In genomic region chr19:23152201-23152640, GRCm38 (mm10) we compare ENCODE assay signal across 9 mouse cellular contexts. TPM values are rescaled to one million over a fixed set of nuclear protein-coding genes. Genes with fewer than 3 reads are reported as not detected.
A peak's percentile ranks its signal among the peaks of the same experiment; 100 is the strongest.
DNase-seq lines count a peak whose midpoint lies in the region; ATAC-seq and TF ChIP-seq lines count a peak whose summit lies in the region.
"Had no signal": no experiment of that assay in that cellular context is flagged by ENCODE, and none has a peak within 500 bp of the region (broad histone marks: within the 10 kb centered on the region; RNA-seq: fewer than 3 reads in every experiment).

No protein-coding gene starts in this region.

- H3K27ac ChIP-seq in heart, embryonic 14.5 days (replicated peaks in 1 of 2; ENCODE audit: control insufficient read depth in 1 of 2, insufficient read depth in 1 of 2, low read depth in 2 of 2, low read length in 2 of 2) = no peak overlapping the region
- peak overlapping the region; percentile 98 for H3K27ac ChIP-seq in ES-Bruce4 (ENCODE audit: insufficient read depth, low read length)
- H3K27ac ChIP-seq in liver, embryonic 13.5 days = peak overlapping the region; percentile 83

- peak overlapping the region; percentile 50 for H3K4me2 ChIP-seq in heart, embryonic 14.5 days (ENCODE audit: low read length)
- peak overlapping the region; percentile 65 for H3K4me2 ChIP-seq in liver, embryonic 13.5 days

- no peaks in the 10 kb centered on the region for H3K9me3 ChIP-seq in heart, embryonic 14.5 days (ENCODE audit: control insufficient read depth, low read length)
- H3K9me3 ChIP-seq in ES-Bruce4 (replicated peaks; ENCODE audit: control insufficient read depth, insufficient read depth, low read length, poor library complexity, severe bottlenecking) = no peaks in the 10 kb centered on the region
- no peaks in the 10 kb centered on the region for H3K9me3 ChIP-seq in liver, embryonic 13.5 days (replicated peaks)

- no peak for TF ChIP-seq CTCF in ES-Bruce4 (IDR thresholded peaks at IDR 0.05; ENCODE audit: low read depth, low read length)

- H3K4me3 ChIP-seq in heart, embryonic 14.5 days (ENCODE audit: control insufficient read depth in 1 of 2, insufficient read depth in 1 of 2, low read depth in 1 of 2, low read length in 2 of 2) = no peak overlapping the region
- H3K4me3 ChIP-seq in ES-Bruce4 (ENCODE audit: low read depth, low read length) = peak overlapping the region; percentile 75
- peak overlapping the region; percentile 42 for H3K4me3 ChIP-seq in liver, embryonic 13.5 days (replicated peaks)

- TF ChIP-seq EP300 in ES-Bruce4 (IDR thresholded peaks at IDR 0.05; ENCODE audit: insufficient read depth, low read depth, low read length) = peak; percentile 98

- H3K4me1 ChIP-seq in heart, embryonic 14.5 days (ENCODE audit: control insufficient read depth in 2 of 2, insufficient read depth in 2 of 2, low read length in 2 of 2) = peaks cover 10 to 20% of the 10 kb centered on the region in 2 experiments
- H3K4me1 ChIP-seq in ES-Bruce4 (ENCODE audit: control insufficient read depth, insufficient read depth, low read length) = peaks cover 3% of the 10 kb centered on the region
- H3K4me1 ChIP-seq in liver, embryonic 13.5 days (replicated peaks) = peaks cover 71% of the 10 kb centered on the region

- TF ChIP-seq POLR2A in ES-Bruce4 (IDR thresholded peaks at IDR 0.05; ENCODE audit: insufficient read depth, low read length) = no peak

- H3K36me3 ChIP-seq in heart, embryonic 14.5 days (ENCODE audit: control insufficient read depth, insufficient read depth, low read length) = no peaks in the 10 kb centered on the region
- peaks cover 33% of the 10 kb centered on the region for H3K36me3 ChIP-seq in ES-Bruce4 (ENCODE audit: control insufficient read depth, insufficient read depth, low read length, poor library complexity, severe bottlenecking)
- no peaks in the 10 kb centered on the region for H3K36me3 ChIP-seq in liver, embryonic 13.5 days

- DNase-seq in heart, adult 9 months (ENCODE audit: low spot score in 2 of 2) = no peak
- DNase-seq in c-Kit-positive CD71-positive TER-119-positive erythroid progenitor cells, embryonic 14.5 days (ENCODE audit: low spot score) = peak; percentile 73
- peak; percentile 66 for DNase-seq in liver, embryonic 13.5 days
- DNase-seq in ovary, postnatal 36 days (ENCODE audit: low spot score) = no peak
- DNase-seq in adrenal gland, postnatal 4 days (ENCODE audit: low spot score in 2 of 2) = no peak
- DNase-seq in layer of hippocampus, postnatal 10 days (ENCODE audit: low spot score in 2 of 2) = no peak

- no peak for ATAC-seq in heart, embryonic 14.5 days (ENCODE audit: insufficient number of reproducible peaks, insufficient read depth, low FRiP score, low read depth)
- peak; percentile 91 for ATAC-seq in liver, embryonic 13.5 days (ENCODE audit: low read depth)
- ATAC-seq: forebrain, embryonic 14.5 days had no signal

- H3K27me3 ChIP-seq in heart, embryonic 14.5 days (ENCODE audit: control insufficient read depth, insufficient read depth, low read length) = no peaks in the 10 kb centered on the region
- no peaks in the 10 kb centered on the region for H3K27me3 ChIP-seq in ES-Bruce4 (ENCODE audit: control insufficient read depth, insufficient read depth, low read length, poor library complexity, severe bottlenecking)
- H3K27me3 ChIP-seq in liver, embryonic 13.5 days = no peaks in the 10 kb centered on the region

- 14% methylated on average over 4 of the region's 4 CpGs for WGBS in heart, embryonic 14.5 days
- 4% methylated on average over 4 of the region's 4 CpGs for WGBS in liver, embryonic 13.5 days (ENCODE audit: insufficient replicate concordance)

- no peak overlapping the region for H3K9ac ChIP-seq in heart, embryonic 14.5 days (ENCODE audit: low read length)
- H3K9ac ChIP-seq in ES-Bruce4 (ENCODE audit: low read depth, poor library complexity, severe bottlenecking) = peak overlapping the region; percentile 85
- H3K9ac ChIP-seq in liver, embryonic 13.5 days = peak overlapping the region; percentile 61

RNA-seq across cellular contexts. Expression of gene Klf9, which starts 11.2 kb away (rescaled TPM):
- 1.7 and 1.8 TPM in 2 replicates for polyA plus RNA-seq in heart, embryonic 14.5 days (2014; fragmentation: Nextera tagmentation; extraction: Ambion mirVana)
- 73.8 and 77.1 TPM in 2 replicates for polyA plus RNA-seq in ES-Bruce4 (2011; ENCODE audit: insufficient read depth, insufficient read length, low read depth, missing spikeins)
- 1.3 and 1.6 TPM in 2 replicates for polyA plus RNA-seq in liver, embryonic 13.5 days (2015; fragmentation: Nextera tagmentation; extraction: Ambion mirVana)
- total RNA-seq in adrenal gland, postnatal 4 days (2021) = 10 to 100 TPM; 44.4 to 51.1 TPM
- total RNA-seq in layer of hippocampus, postnatal 10 days (2021) = 100 to 1,000 TPM; 124 to 137 TPM

Comparison
In these comparisons a context has a peak if more than half of its experiments do, and no peak if none do; other contexts are left out.
1. H3K27ac ChIP-seq: peak in ES-Bruce4 (single experiment) and liver, embryonic 13.5 days (single experiment); none in heart, embryonic 14.5 days (0 of 2).
2. H3K4me3 ChIP-seq: peak in ES-Bruce4 (single experiment) and liver, embryonic 13.5 days (single experiment); none in heart, embryonic 14.5 days (0 of 2).
3. DNase-seq: peak in c-Kit-positive CD71-positive TER-119-positive erythroid progenitor cells, embryonic 14.5 days (single experiment) and liver, embryonic 13.5 days (single experiment); none in heart, adult 9 months (0 of 2), ovary, postnatal 36 days (single experiment), adrenal gland, postnatal 4 days (0 of 2) and layer of hippocampus, postnatal 10 days (0 of 2).
4. RNA of gene Klf9, which starts 11.2 kb away (polyA plus RNA-seq): 73.8 to 77.1 TPM in ES-Bruce4; 1.7 to 1.8 TPM in heart, embryonic 14.5 days and 1.3 to 1.6 TPM in liver, embryonic 13.5 days; every median in the first group is over 10 times any median in the second.